Mouse (Mus musculus) brown adipose tissue, adult 24 weeks (tissue): ENCODE results near the gene Il16. TPM values are rescaled to one million over a fixed set of nuclear protein-coding genes. Genes with fewer than 3 reads are reported as not detected.

Experiments used
- H3K27ac ChIP-seq: fragments of 200-500 bp; replicated peaks from 2 replicates; pipeline ENCODE4 v1.5.1; 2012; ENCODE audit warnings: low read depth, mild to moderate bottlenecking, low read length
- H3K4me1 ChIP-seq: fragments of 200-500 bp; 2 replicates; pipeline ENCODE4 v1.6.1; 2012; ENCODE audit warnings: low read length, mixed read lengths; ENCODE audit not compliant: control insufficient read depth, insufficient read depth, insufficient read length
- H3K4me3 ChIP-seq: fragments of 200-500 bp; 2 replicates; pipeline ENCODE4 v1.5.1; 2012; ENCODE audit warnings: low read depth, mild to moderate bottlenecking, low read length, moderate library complexity; ENCODE audit not compliant: insufficient read depth
- polyA plus RNA-seq: library from polyadenylated mRNA; stranded (reverse); fragments of >200 nt; gene quantifications from 2 replicates; pipeline ENCODE4 v1.2.4, GENCODE M21; 2012; ENCODE audit not compliant: missing spikeins, insufficient read depth, insufficient read length

The Il16 gene
- polyA plus RNA-seq, 1 experiment, result 1.3 TPM

DNA sequence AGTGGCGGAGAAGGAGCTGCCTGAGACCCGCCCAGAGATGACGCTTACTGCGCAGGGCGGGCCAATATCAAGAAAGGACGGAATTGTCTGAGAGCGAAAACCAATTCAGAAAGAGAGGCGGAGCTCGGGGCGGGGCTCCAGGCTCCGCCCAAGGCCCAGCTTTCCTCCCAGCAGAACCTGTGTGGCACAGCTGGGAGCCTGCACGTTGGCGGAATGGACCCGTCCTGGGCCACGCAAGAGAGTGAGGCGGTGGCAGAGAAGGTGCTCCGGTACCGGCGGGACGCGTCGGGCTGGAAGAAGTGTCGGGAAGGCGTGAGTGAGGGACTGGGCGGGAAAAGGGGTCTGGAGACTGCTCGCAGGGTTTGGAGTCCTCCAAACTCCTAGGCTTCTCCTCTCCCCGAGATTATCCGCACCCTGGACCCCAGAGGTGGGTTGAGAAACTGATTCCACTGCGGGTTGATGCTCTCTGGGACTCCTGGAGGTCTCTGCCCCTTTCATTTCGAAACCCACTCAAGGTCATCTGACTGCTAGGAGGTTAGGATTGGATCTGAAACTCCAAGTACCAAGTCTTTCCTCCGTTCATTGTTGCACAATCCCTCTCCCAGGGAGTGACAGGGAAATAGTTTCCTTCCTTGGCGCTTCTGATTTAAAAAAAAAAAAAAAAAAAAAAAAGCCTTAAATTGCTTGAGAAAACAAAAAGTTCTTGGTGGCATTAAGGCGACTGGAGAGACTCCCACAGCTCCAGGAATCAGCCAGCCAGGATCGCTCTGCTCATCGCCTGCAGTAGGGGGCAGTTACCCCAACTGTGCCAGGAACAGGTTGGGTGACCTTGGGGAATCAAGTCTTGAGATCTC lies 113.5 kb downstream of the Il16 start, which contains the start of gene Stard5:
TSS of gene Stard5 (plus strand) at position 132 of the 854 bp plus-strand sequence.
- peak within 1 kb of the TSS; percentile 78 for H3K4me3 ChIP-seq
- H3K27ac ChIP-seq, result peak within 1 kb of the TSS; percentile 81
- peaks cover 7% of the 10 kb centered on the region for H3K4me1 ChIP-seq

DNA sequence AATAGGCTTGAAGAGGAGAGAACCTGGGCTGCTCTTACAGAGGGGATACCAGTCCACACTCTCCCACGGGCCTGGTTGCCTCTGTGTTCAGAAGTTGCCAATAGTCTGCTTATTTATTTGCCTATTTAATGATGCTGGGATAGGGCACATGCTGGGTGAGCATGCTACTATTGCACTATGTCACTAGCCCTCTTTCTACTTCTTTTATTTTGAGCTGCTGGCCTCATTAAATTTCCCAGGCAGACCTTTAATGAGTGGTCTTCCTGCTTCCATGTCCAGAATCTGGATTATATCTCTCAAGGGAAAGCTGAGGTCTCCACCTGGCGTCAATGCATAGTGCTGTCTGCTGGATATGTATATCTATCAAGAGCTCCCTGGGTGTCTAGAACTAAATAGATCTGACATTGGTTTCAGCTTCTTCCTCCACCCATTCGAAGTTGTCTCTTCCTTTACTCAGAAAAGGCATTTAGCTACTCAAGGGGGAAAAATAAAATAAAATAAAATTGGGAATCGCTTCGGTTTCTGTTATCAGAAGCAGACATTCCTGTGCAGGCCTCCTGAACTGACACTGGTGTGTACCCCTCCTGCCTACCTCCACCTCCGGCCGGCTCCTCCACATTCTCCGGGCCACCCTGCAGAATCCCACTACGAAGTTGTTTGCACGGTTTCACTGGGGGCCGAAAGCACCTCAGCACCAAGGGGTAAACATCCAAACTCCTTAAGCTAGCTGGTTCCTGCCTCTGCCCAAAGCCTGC lies 114.3 kb downstream of the Il16 start:
- Histone ChIP-seq H3K4me1 (peaks cover 7% of the 10 kb centered on the region), H3K27ac (no peak overlapping the region), H3K4me3 (peak overlapping the region; percentile 67)

DNA sequence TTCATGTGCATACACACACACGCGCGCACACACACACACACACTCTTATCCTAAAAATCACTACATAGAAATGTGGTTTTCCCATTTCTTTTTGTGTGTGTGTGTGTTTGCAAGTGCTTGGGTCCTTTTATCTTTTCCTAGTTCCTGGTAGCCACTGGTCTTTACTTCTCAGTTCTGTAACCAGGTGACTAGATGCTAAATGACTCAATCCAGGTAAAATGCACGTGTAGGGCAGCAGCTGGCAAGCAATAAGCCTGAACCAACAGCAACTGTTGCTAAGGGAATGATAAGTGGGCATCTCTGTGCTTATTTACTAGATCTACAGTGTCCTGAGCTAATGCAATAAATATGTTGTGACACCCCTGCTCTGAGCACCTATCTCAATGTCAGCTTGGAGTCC lies 118.2 kb downstream of the Il16 start:
- Histone ChIP-seq H3K27ac (no peak overlapping the region), H3K4me3 (no peak overlapping the region), H3K4me1 (no peaks in the 10 kb centered on the region)

DNA sequence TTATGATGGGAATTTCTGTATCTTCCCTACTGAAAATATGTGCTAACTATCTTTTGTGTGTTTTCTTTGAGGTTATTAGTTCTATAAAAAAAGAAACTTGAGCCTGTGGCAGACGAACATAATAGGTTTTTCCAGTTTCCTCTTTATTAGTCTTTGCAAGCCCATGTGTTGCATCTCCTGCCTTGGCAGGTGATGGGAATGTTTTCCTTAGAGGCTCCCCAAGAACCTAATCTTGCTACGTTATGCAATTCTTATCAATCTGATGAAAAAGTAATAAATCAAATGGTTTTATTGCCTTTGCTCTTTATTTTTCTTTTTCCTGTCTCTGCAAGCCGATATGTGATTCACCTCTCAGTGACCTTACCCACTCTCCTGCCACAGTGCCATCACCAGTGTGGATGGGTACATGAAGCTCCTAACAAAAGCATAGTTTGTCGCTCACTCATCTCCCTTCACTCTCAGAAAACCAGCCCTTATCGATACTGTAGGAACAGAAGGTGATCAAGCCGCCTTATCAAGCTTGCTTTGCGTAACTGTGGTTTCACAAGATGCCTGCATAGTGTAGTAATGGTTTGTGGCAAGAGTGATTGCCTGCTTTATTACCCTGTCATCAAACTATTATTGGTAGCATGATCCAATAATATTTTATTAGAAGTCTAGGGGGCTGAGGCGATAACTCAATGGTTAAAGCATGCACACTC lies 118.8 kb downstream of the Il16 start:
- Histone ChIP-seq H3K4me1 (no peaks in the 10 kb centered on the region), H3K4me3 (no peak overlapping the region), H3K27ac (no peak overlapping the region)

DNA sequence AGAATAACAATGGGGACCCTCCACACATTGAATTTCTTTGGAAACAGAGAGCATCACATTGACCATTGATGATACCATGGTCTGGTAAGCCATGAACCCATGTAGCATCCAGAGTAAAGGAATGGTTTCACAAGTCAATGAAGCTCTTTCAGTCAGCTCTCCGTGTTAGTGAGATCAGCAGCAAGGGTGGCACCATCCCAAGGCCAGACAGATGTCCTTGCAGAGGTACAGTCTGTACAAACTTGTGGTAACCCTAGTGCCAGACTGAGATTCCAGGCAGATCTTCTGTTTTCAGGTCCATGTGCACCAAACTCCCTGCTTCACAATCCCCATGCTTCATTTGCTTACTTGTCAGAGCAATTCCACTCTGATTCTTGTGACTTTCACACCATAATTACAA lies 121.5 kb downstream of the Il16 start:
- no peak overlapping the region for H3K27ac ChIP-seq
- H3K4me3 ChIP-seq, result no peak overlapping the region
- no peaks in the 10 kb centered on the region for H3K4me1 ChIP-seq

DNA sequence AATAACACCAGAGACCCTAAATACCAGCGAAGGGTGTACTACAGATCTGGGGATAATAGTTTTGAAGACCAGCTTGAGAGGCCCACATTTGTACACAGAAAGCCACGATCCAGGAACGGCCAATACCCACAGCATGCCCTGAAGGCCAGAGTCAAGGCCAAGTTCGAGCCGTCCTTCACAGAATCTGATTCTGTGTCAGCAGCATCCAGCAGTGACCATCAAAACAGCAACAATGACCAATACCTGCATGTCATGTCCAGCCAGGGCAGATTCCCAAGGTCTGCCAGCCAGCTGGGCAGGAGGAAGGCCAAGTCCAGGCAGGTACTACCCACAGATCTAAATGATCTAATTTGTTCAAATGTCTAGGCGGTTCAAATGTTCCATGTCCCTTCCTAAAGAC lies 122.9 kb downstream of the Il16 start:
- H3K4me1 ChIP-seq, result peaks cover 2% of the 10 kb centered on the region; the same call in 1 of the 2 replicates
- no peak overlapping the region for H3K4me3 ChIP-seq
- H3K27ac ChIP-seq, result no peak overlapping the region

DNA sequence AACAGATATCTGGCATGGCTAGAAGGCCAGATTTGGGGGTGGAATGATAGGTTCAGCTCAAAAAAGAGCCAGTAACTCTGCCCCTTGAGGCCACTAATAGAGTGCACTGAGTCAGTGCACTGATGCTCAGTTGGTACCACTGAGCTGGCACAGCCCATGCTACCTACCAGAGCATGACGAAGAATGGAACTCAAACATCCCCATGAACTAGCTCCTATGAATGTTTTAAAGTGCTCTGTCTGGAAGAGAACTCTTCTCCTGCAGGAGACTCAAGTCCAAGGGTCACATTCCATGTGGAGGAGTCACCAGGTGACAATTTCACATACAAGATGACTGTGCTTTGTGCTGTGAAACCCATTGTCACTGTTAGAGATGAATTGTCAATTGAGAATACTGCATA lies 126.8 kb downstream of the Il16 start:
- Histone ChIP-seq H3K4me3 (no peak overlapping the region), H3K4me1 (peaks cover 2% of the 10 kb centered on the region; the same call in 1 of the 2 replicates), H3K27ac (no peak overlapping the region)

DNA sequence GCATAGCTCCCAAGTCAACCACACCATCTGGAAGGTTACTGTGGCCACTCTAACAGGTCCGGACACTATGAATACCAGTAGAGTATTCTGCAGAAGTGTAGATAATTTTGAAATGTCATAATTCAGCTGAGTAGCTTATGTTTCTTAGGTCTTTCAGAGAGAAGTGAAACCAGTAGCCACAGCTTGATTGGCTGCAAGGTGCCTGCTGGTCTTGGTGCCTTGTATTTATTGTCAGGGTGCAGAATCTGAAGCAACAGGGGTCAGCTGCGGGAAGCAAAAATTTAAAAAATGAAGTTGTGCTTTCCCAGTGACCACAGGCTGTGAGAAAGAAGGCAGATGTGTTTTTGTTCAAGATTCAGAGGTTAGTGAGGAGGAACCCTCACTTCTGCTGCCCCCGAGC lies 129.3 kb downstream of the Il16 start:
- H3K4me3 ChIP-seq, result no peak overlapping the region
- H3K27ac ChIP-seq, result no peak overlapping the region
- peaks cover 2% of the 10 kb centered on the region; the same call in 1 of the 2 replicates for H3K4me1 ChIP-seq

DNA sequence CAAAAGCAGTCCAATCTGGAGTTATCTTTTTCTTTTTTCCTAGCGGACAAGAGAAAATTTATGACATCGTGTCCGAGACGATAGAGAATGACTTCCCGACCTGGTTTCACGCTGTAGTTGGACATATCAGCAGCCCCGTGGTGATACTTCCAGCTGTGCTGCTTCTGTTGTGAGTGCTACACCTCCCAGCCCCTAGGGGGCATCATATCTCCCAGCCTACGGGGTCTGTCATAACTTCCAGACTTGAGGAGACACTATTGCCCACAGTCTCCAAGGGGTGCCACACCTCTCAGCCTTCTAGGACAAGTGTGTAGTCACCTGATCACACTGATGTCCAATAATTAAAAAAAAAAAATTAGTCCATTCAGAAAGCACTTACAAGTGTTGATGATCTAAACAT lies 129.7 kb downstream of the Il16 start:
- H3K4me3 ChIP-seq, result no peak overlapping the region
- H3K4me1 ChIP-seq, result peaks cover 2% of the 10 kb centered on the region; the same call in 1 of the 2 replicates
- H3K27ac ChIP-seq, result no peak overlapping the region

DNA sequence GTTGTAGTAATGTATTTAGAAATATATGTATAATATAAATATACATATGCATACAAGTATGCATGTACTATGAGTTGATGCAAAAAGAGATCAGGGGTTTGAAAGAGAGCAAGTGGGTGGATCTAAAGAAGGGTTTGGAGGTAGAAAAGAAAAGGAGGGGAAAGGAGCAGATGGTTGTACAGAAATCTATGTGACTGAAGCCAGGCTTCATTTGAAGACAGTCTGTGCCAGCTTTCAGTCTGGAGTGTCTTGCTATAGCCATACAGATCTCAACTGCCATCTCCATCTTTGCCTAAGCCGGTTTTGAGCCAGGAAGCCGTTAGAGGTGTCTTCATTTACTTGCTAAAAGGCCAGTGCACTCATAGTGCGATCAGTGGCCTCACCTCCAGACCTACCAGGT lies 130.3 kb downstream of the Il16 start:
- H3K4me1 ChIP-seq, result peaks cover 2% of the 10 kb centered on the region; the same call in 1 of the 2 replicates
- H3K4me3 ChIP-seq, result no peak overlapping the region
- H3K27ac ChIP-seq, result no peak overlapping the region

DNA sequence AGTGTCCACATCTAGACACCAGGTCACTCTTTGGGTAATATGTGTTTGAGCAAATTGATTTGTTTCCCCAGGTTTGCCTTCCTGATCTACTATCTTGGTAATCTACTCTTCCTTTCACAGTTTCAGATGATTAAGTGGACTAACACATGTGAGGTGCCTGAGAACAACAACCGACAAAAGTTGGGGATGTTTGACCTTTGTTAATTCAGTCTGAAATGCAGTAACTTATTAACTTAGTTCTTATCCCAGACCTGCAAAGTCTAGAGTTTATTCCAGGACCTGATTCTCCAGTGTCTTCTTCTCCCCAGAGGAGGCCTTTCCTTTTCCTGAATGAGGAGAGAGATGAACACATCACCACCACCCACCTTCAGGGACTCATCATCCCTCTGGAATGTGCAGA lies 133.6 kb downstream of the Il16 start:
- H3K4me1 ChIP-seq, result no peaks in the 10 kb centered on the region
- no peak overlapping the region for H3K4me3 ChIP-seq
- H3K27ac ChIP-seq, result no peak overlapping the region

DNA sequence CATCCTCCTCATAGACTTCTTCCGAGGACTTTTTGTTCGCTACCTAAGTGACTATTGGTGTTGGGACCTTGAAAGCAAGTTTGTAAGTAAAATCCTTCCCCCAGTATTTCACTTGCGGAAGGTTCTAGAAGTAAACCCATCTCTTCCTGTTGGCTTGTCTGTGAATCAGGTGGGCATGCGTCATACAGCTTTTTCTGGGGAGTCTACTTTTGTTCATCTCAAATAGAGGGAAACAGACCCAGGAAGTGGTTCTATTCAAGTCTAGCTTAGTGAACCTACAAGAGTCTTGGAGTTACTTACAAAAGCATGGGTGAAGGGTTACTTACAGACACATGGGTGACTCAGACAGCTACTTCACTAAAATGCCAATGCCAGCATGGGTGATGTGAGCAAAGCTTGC lies 135.6 kb downstream of the Il16 start:
- Histone ChIP-seq H3K4me3 (no peak overlapping the region), H3K4me1 (no peaks in the 10 kb centered on the region), H3K27ac (no peak overlapping the region)

DNA sequence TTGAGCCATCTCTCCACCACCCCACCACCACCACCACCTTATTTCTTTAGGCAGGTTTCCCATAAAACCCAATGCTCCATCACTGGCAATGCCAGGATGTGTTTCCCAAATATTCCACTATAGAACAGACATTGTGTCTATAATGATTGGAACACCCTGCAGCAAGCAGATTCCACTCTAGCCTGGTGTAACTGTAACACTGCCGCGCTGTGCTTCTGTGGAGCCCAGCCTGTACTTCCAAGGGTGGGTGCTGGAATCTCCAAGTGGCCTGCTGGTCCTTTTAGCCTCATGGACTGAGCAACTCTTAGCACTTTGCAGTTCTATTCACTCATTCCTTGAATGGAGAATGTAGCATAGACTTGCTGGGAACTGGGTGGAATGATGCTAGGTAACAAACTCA lies 138.7 kb downstream of the Il16 start:
- H3K4me1 ChIP-seq, result no peaks in the 10 kb centered on the region
- H3K27ac ChIP-seq, result no peak overlapping the region
- H3K4me3 ChIP-seq, result no peak overlapping the region

DNA sequence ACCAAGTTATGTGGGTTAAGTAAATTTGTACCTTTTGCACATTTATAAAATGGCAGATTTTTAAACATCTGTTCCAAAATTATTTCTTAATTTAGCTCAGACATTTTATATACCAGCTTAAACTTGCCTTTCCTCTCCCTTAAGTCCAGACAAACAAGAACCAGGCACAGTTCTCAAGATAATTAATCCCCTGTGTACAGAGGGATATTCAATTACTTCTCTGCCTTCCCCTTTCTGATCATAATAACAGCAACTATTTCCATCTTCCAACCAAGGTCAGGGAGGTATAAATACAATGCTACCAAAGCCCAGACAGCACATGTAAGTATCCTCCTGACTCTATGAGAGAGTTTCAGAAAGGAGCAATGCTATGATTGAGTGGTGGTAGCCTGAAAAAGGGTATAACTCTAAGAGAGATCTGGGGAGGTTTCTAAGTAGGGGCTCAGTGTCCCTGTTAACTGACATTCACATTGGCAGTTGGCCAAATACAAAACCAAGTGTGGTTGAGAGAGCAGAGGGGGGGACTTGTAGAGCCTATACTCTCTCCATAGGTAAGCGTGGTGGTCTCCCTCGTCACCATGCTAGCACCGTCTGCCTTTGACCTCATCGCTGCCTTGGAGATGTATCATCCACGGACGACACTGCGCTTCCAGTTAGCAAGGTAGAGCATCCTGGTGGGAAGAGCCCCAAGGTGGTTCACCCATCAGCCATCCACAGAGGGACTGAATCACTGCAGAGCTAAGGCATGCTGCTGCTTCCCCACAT lies 141.2 kb downstream of the Il16 start:
- Histone ChIP-seq H3K4me3 (no peak overlapping the region), H3K27ac (no peak overlapping the region), H3K4me1 (no peaks in the 10 kb centered on the region)

DNA sequence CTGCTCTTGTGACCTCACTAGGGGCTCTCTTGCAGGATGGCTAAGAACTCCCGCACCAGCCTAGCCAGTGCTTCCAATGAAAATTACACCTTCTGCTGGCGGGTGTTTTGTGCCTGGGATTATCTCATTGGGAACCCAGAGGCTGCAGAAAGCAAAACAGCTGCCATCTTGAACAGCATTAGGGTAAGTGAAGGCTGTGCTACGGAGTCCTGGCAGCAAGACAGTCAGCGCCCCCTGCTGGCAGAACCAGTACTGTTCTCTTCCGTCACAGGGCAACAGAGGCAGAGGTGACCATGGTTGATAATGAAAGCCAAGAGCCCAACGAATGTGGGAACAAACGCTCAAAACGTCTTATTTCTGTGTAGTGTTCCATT lies 145.6 kb downstream of the Il16 start:
- H3K4me3 ChIP-seq, result no peak overlapping the region
- no peak overlapping the region for H3K27ac ChIP-seq

More for the DNA sequence above, 145.6 kb downstream of the Il16 start:
- H3K4me1 ChIP-seq, result no peaks in the 10 kb centered on the region
